Mouse (Mus musculus) forebrain, embryonic 10.5 days (tissue): Measurements from ENCODE around the gene Tssc4. TPM values are rescaled to one million over a fixed set of nuclear protein-coding genes. Genes with fewer than 3 reads are reported as not detected.

Experiments
- DNase-seq: peaks from one replicate; pipeline ENCODE4 v3.0.0-alpha.2; 2017; ENCODE audit warnings: low spot score; ENCODE audit errors: extremely low spot score
- H3K27ac ChIP-seq: fragments of 300-500 bp; sonication (generic); 2 replicates; pipeline ENCODE4 v1.5.1; 2016; ENCODE audit warnings: mild to moderate bottlenecking
- H3K27me3 ChIP-seq: fragments of 300-500 bp; sonication (generic); 2 replicates; pipeline ENCODE4 v1.6.1; 2016; ENCODE audit warnings: mild to moderate bottlenecking; ENCODE audit not compliant: poor library complexity, severe bottlenecking
- H3K36me3 ChIP-seq: fragments of 300-500 bp; sonication (generic); replicated peaks from 2 replicates; pipeline ENCODE4 v1.6.1; 2016; ENCODE audit warnings: mild to moderate bottlenecking, moderate library complexity
- H3K4me1 ChIP-seq: fragments of 300-500 bp; sonication (generic); 2 replicates; pipeline ENCODE4 v1.6.1; 2016
- H3K4me3 ChIP-seq: fragments of 300-500 bp; sonication (generic); 2 replicates; pipeline ENCODE4 v1.5.1; 2016; ENCODE audit warnings: mild to moderate bottlenecking, moderate library complexity
- H3K9me3 ChIP-seq: fragments of 300-500 bp; sonication (generic); 2 replicates; pipeline ENCODE4 v1.6.1; 2016; ENCODE audit warnings: mild to moderate bottlenecking, moderate library complexity
- WGBS: fragments of 180-500 bp; shearing (Covaris S2); methylation state at CpG from one replicate; pipeline ENCODE4 v1.1.7; 2016; 5-methylcytosine and 5-hydroxymethylcytosine counted together
- polyA plus RNA-seq: library from polyadenylated mRNA; unstranded; fragments of >200 nt; fragmentation: Nextera tagmentation; extraction: Ambion mirVana; gene quantifications from 2 replicates; pipeline ENCODE4 v1.2.1, GENCODE M21; 2016

Gene Tssc4
- polyA plus RNA-seq, 1 experiment from 2014 or later: 132 TPM

- H3K4me3 ChIP-seq: no peak overlapping the region
- H3K9me3 ChIP-seq: no peaks in the 10 kb centered on the region
- H3K4me1 ChIP-seq: peaks cover 40% of the 10 kb centered on the region
- peaks cover 94% of the 10 kb centered on the region for H3K36me3 ChIP-seq
- WGBS: 82% methylated on average over 5 of the region's 5 CpGs
- peak overlapping the region; percentile 51; the same call in 1 of the 2 replicates for H3K27ac ChIP-seq
- no peaks in the 10 kb centered on the region for H3K27me3 ChIP-seq
- DNase-seq: no peak
Measured at GRCm38 (mm10) chr7:143059202-143059870, 9.7 kb upstream of the Tssc4 start.

- no peaks in the 10 kb centered on the region for H3K9me3 ChIP-seq
- H3K36me3 ChIP-seq: peaks cover 98% of the 10 kb centered on the region
- 81% methylated on average over 2 of the region's 2 CpGs for WGBS
- H3K4me3 ChIP-seq: no peak overlapping the region
- no peak overlapping the region for H3K27ac ChIP-seq
- peaks cover 12% of the 10 kb centered on the region for H3K4me1 ChIP-seq
- H3K27me3 ChIP-seq: no peaks in the 10 kb centered on the region
- DNase-seq: no peak
Measured at GRCm38 (mm10) chr7:143062704-143063103, 6.3 kb upstream of the Tssc4 start.

GRCm38 (mm10) chr7:143064226-143064625, 4.8 kb upstream of the Tssc4 start:
- WGBS: 68% methylated on average over 6 of the region's 6 CpGs
- Histone ChIP-seq H3K4me3 (no peak overlapping the region), H3K9me3 (no peaks in the 10 kb centered on the region), H3K27ac (no peak overlapping the region), H3K27me3 (no peaks in the 10 kb centered on the region), H3K36me3 (peaks cover 92% of the 10 kb centered on the region), H3K4me1 (peaks cover 16% of the 10 kb centered on the region)
- DNase-seq: no peak

GRCm38 (mm10) chr7:143065692-143066091, 3.4 kb upstream of the Tssc4 start:
- WGBS: 93% methylated on average over 2 of the region's 2 CpGs
- Histone ChIP-seq H3K9me3 (no peaks in the 10 kb centered on the region), H3K4me1 (peaks cover 23% of the 10 kb centered on the region), H3K4me3 (no peak overlapping the region), H3K36me3 (peaks cover 86% of the 10 kb centered on the region), H3K27ac (no peak overlapping the region), H3K27me3 (no peaks in the 10 kb centered on the region)
- no peak for DNase-seq

GRCm38 (mm10) chr7:143067469-143067868, 1.6 kb upstream of the Tssc4 start:
- WGBS: 84% methylated on average over 2 of the region's 2 CpGs
- no peak for DNase-seq
- H3K27ac ChIP-seq: no peak overlapping the region
- H3K4me3 ChIP-seq: no peak overlapping the region
- H3K4me1 ChIP-seq: peaks cover 32% of the 10 kb centered on the region
- peaks cover 77% of the 10 kb centered on the region for H3K36me3 ChIP-seq
- no peaks in the 10 kb centered on the region for H3K9me3 ChIP-seq
- no peaks in the 10 kb centered on the region for H3K27me3 ChIP-seq

- peaks cover 72% of the 10 kb centered on the region for H3K36me3 ChIP-seq
- no peaks in the 10 kb centered on the region for H3K27me3 ChIP-seq
- H3K4me3 ChIP-seq: peak overlapping the region; percentile 72
- WGBS: 88% methylated on average over 3 of the region's 3 CpGs
- no peak for DNase-seq
- peaks cover 32% of the 10 kb centered on the region for H3K4me1 ChIP-seq
- H3K27ac ChIP-seq: peak overlapping the region; percentile 91
- H3K9me3 ChIP-seq: no peaks in the 10 kb centered on the region
Measured at GRCm38 (mm10) chr7:143067897-143068296, 1.2 kb upstream of the Tssc4 start.

GRCm38 (mm10) chr7:143068316-143068881, 650 bp upstream of the Tssc4 start:
- Histone ChIP-seq H3K36me3 (peaks cover 67% of the 10 kb centered on the region), H3K4me3 (peak overlapping the region; percentile 72), H3K9me3 (no peaks in the 10 kb centered on the region), H3K4me1 (peaks cover 32% of the 10 kb centered on the region), H3K27me3 (no peaks in the 10 kb centered on the region), H3K27ac (peak overlapping the region; percentile 91)
- DNase-seq: peak; percentile 28
- WGBS: 47% methylated on average over 13 of the region's 13 CpGs

GRCm38 (mm10) chr7:143069751-143070400, 827 bp downstream of the Tssc4 start:
- Histone ChIP-seq H3K4me1 (peaks cover 32% of the 10 kb centered on the region), H3K4me3 (peak overlapping the region; percentile 72), H3K27me3 (no peaks in the 10 kb centered on the region), H3K27ac (peak overlapping the region; percentile 91), H3K9me3 (no peaks in the 10 kb centered on the region), H3K36me3 (peaks cover 53% of the 10 kb centered on the region)
- WGBS: 14% methylated on average over 30 of the region's 30 CpGs
- DNase-seq: no peak

GRCm38 (mm10) chr7:143070506-143071070, 1.5 kb downstream of the Tssc4 start:
- Histone ChIP-seq H3K4me1 (peaks cover 32% of the 10 kb centered on the region), H3K36me3 (peaks cover 45% of the 10 kb centered on the region), H3K9me3 (no peaks in the 10 kb centered on the region), H3K27ac (peak overlapping the region; percentile 91), H3K27me3 (no peaks in the 10 kb centered on the region), H3K4me3 (peak overlapping the region; percentile 72)
- 90% methylated on average over 10 of the region's 10 CpGs for WGBS
- no peak for DNase-seq

GRCm38 (mm10) chr7:143072605-143073004, 3.6 kb downstream of the Tssc4 start:
- H3K9me3 ChIP-seq: no peaks in the 10 kb centered on the region
- WGBS: 88% methylated on average over 5 of the region's 5 CpGs
- H3K36me3 ChIP-seq: peaks cover 25% of the 10 kb centered on the region
- DNase-seq: no peak
- peaks cover 30% of the 10 kb centered on the region for H3K4me1 ChIP-seq
- H3K27me3 ChIP-seq: no peaks in the 10 kb centered on the region
- H3K4me3 ChIP-seq: no peak overlapping the region
- no peak overlapping the region for H3K27ac ChIP-seq

GRCm38 (mm10) chr7:143073086-143073485, 4.0 kb downstream of the Tssc4 start:
- Histone ChIP-seq H3K27me3 (no peaks in the 10 kb centered on the region), H3K36me3 (peaks cover 20% of the 10 kb centered on the region), H3K4me3 (no peak overlapping the region), H3K27ac (no peak overlapping the region), H3K4me1 (peaks cover 25% of the 10 kb centered on the region), H3K9me3 (no peaks in the 10 kb centered on the region)
- peak; percentile 50 for DNase-seq
- WGBS: 52% methylated on average over 1 of the region's 1 CpGs

- 74% methylated on average over 5 of the region's 5 CpGs for WGBS
- DNase-seq: no peak
- Histone ChIP-seq H3K4me1 (peaks cover 12% of the 10 kb centered on the region), H3K9me3 (no peaks in the 10 kb centered on the region), H3K27me3 (no peaks in the 10 kb centered on the region), H3K27ac (no peak overlapping the region), H3K4me3 (no peak overlapping the region), H3K36me3 (peaks cover 12% of the 10 kb centered on the region)
Measured at GRCm38 (mm10) chr7:143075394-143075793, 6.3 kb downstream of the Tssc4 start.

- H3K27ac ChIP-seq: no peak overlapping the region
- H3K4me3 ChIP-seq: no peak overlapping the region
- H3K4me1 ChIP-seq: no peaks in the 10 kb centered on the region
- no peaks in the 10 kb centered on the region for H3K36me3 ChIP-seq
- no peaks in the 10 kb centered on the region for H3K9me3 ChIP-seq
- WGBS: 93% methylated on average over 2 of the region's 2 CpGs
- H3K27me3 ChIP-seq: no peaks in the 10 kb centered on the region
- DNase-seq: no peak
Measured at GRCm38 (mm10) chr7:143077351-143077750, 8.3 kb downstream of the Tssc4 start.
